ENCODE assay signal across 8 mouse cellular contexts in genomic region chr13:67306718-67307117, GRCm38 (mm10). TPM values are rescaled to one million over a fixed set of nuclear protein-coding genes. Genes with fewer than 3 reads are reported as not detected.
DNase-seq lines count a peak whose midpoint lies in the region; ATAC-seq and TF ChIP-seq lines count a peak whose summit lies in the region.
"Had no signal": no experiment of that assay in that cellular context is flagged by ENCODE, and none has a peak within 500 bp of the region (broad histone marks: within the 10 kb centered on the region; RNA-seq: fewer than 3 reads in every experiment).

No protein-coding gene starts in this region.

- H3K36me3 ChIP-seq in spleen, adult 2 months (ENCODE audit: control insufficient read depth, insufficient read depth, low read length): no peaks in the 10 kb centered on the region
- no peaks in the 10 kb centered on the region for H3K36me3 ChIP-seq in embryonic facial prominence, embryonic 13.5 days
- H3K36me3 ChIP-seq in midbrain, embryonic 10.5 days: no peaks in the 10 kb centered on the region

- peak overlapping the region; percentile 90 for H3K9ac ChIP-seq in embryonic facial prominence, embryonic 13.5 days

- H3K4me1 ChIP-seq in spleen, adult 2 months (ENCODE audit: control insufficient read depth, insufficient read depth, insufficient read length): no peaks in the 10 kb centered on the region
- H3K4me1 ChIP-seq in embryonic facial prominence, embryonic 13.5 days: peaks cover 6% of the 10 kb centered on the region
- peaks cover 11% of the 10 kb centered on the region for H3K4me1 ChIP-seq in midbrain, embryonic 10.5 days

- H3K9me3 ChIP-seq in embryonic facial prominence, embryonic 13.5 days: no peaks in the 10 kb centered on the region
- 0 out of 2 replicates have a peak, but pooled peaks cover 5% of the 10 kb centered on the region for H3K9me3 ChIP-seq in midbrain, embryonic 10.5 days (replicated peaks)

- H3K27me3 ChIP-seq in spleen, adult 2 months (ENCODE audit: control insufficient read depth, insufficient read depth, low read length): no peaks in the 10 kb centered on the region
- H3K27me3 ChIP-seq in embryonic facial prominence, embryonic 13.5 days: no peaks in the 10 kb centered on the region
- H3K27me3 ChIP-seq in midbrain, embryonic 10.5 days (ENCODE audit: low read depth, poor library complexity, severe bottlenecking): no peaks in the 10 kb centered on the region

- H3K27ac ChIP-seq in spleen, adult 2 months (ENCODE audit: insufficient read depth, low read length): no peak overlapping the region
- H3K27ac ChIP-seq in embryonic facial prominence, embryonic 13.5 days: no peak overlapping the region; the same call in 1 of the 2 replicates
- peak overlapping the region; percentile 81 for H3K27ac ChIP-seq in midbrain, embryonic 10.5 days (replicated peaks)

- H3K4me2 ChIP-seq in embryonic facial prominence, embryonic 13.5 days: peak overlapping the region; percentile 91

- WGBS in spleen, adult 2 months: 14% methylated on average over 5 of the region's 5 CpGs
- 33% methylated on average over 5 of the region's 5 CpGs for WGBS in embryonic facial prominence, embryonic 13.5 days
- WGBS in midbrain, embryonic 10.5 days: 39% methylated on average over 5 of the region's 5 CpGs

- TF ChIP-seq POLR2A in spleen, adult 2 months (IDR thresholded peaks at IDR 0.05; ENCODE audit: low read depth, low read length): no peak

- H3K4me3 ChIP-seq in spleen, adult 2 months (ENCODE audit: extremely low read depth, insufficient read depth, insufficient read length): peak overlapping the region; percentile 83; the same call in 1 of the 2 replicates
- H3K4me3 ChIP-seq in embryonic facial prominence, embryonic 13.5 days: peak overlapping the region; percentile 75
- peak overlapping the region; percentile 76 for H3K4me3 ChIP-seq in midbrain, embryonic 10.5 days

- ATAC-seq in embryonic facial prominence, embryonic 13.5 days (ENCODE audit: insufficient number of reproducible peaks, insufficient read depth, low FRiP score, low TSS enrichment, low read depth): 0 out of 2 replicates have a peak, but pooled peaks have one; percentile 22
- peak; percentile 27 for ATAC-seq in inflammation-experienced regulatory T-cells, adult 6 months

- no peak for TF ChIP-seq CTCF in spleen, adult 2 months (IDR thresholded peaks at IDR 0.05; ENCODE audit: extremely low read depth, insufficient read depth, insufficient read length, insufficient replicate concordance)

- DNase-seq in spleen, adult 2 months (ENCODE audit: low read depth in 1 of 2, low spot score in 2 of 2): no peak
- no peak for DNase-seq in spleen, adult 12 weeks (ENCODE audit: low spot score)
- DNase-seq in midbrain, embryonic 10.5 days (ENCODE audit: low spot score): no peak
- DNase-seq in urinary bladder, adult 18-20 months (ENCODE audit: low spot score in 2 of 2): no peak
- DNase-seq in adrenal gland, postnatal 25 days: no peak

RNA-seq across cellular contexts. Expression of gene Zfp457, which starts 0.4 kb away (rescaled TPM):
- 0.90 and 1.1 TPM in 2 replicates for polyA plus RNA-seq in spleen, adult 2 months (2012; rRNA removed)
- polyA plus RNA-seq in embryonic facial prominence, embryonic 13.5 days (2015; fragmentation: Nextera tagmentation; extraction: Ambion mirVana): 0.41 and 1.1 TPM in 2 replicates
- under 1 TPM in 1 of 3 experiments, not detected in 2; 0.40 TPM for polyA plus RNA-seq in inflammation-experienced regulatory T-cells, adult 6 months (2017; shearing (Covaris generic))
- polyA plus RNA-seq in midbrain, embryonic 10.5 days (2016; fragmentation: Nextera tagmentation; extraction: Ambion mirVana): 0.37 and 0.59 TPM in 2 replicates
- 3.7 and 5.8 TPM in 2 replicates for total RNA-seq in adrenal gland, postnatal 25 days (2021)

RNA-seq across cellular contexts. Expression of gene Zfp595, which starts 25.7 kb away (rescaled TPM):
- 0.62 and 0.77 TPM in 2 replicates for polyA plus RNA-seq in spleen, adult 2 months (2012; rRNA removed)
- polyA plus RNA-seq in embryonic facial prominence, embryonic 13.5 days (2015; fragmentation: Nextera tagmentation; extraction: Ambion mirVana): 1.7 and 2.5 TPM in 2 replicates
- 1 to 10 TPM; 5.1 to 8.1 (median 6.1) TPM for polyA plus RNA-seq in inflammation-experienced regulatory T-cells, adult 6 months (2017; shearing (Covaris generic))
- polyA plus RNA-seq in midbrain, embryonic 10.5 days (2016; fragmentation: Nextera tagmentation; extraction: Ambion mirVana): 1.5 and 1.8 TPM in 2 replicates
- total RNA-seq in adrenal gland, postnatal 25 days (2021): 6.2 and 7.4 TPM in 2 replicates

RNA-seq across cellular contexts. Expression of gene Zfp458, which starts 28.5 kb away (rescaled TPM):
- 0.41 TPM in 2 replicates for polyA plus RNA-seq in spleen, adult 2 months (2012; rRNA removed)
- polyA plus RNA-seq in embryonic facial prominence, embryonic 13.5 days (2015; fragmentation: Nextera tagmentation; extraction: Ambion mirVana): 1.9 and 2.1 TPM in 2 replicates
- polyA plus RNA-seq in inflammation-experienced regulatory T-cells, adult 6 months (2017; shearing (Covaris generic)): 1 to 10 TPM; 1.4 to 3.7 (median 1.9) TPM
- polyA plus RNA-seq in midbrain, embryonic 10.5 days (2016; fragmentation: Nextera tagmentation; extraction: Ambion mirVana): 1.3 and 1.7 TPM in 2 replicates
- 4.0 and 5.8 TPM in 2 replicates for total RNA-seq in adrenal gland, postnatal 25 days (2021)

RNA-seq across cellular contexts. Expression of gene Gm28044, which starts 53.6 kb away (rescaled TPM):
- not detected in 2 replicates for polyA plus RNA-seq in spleen, adult 2 months (2012; rRNA removed)
- polyA plus RNA-seq in embryonic facial prominence, embryonic 13.5 days (2015; fragmentation: Nextera tagmentation; extraction: Ambion mirVana): not detected in 2 replicates
- under 1 TPM in 1 of 3 experiments, not detected in 2; 0.69 TPM for polyA plus RNA-seq in inflammation-experienced regulatory T-cells, adult 6 months (2017; shearing (Covaris generic))
- polyA plus RNA-seq in midbrain, embryonic 10.5 days (2016; fragmentation: Nextera tagmentation; extraction: Ambion mirVana): not detected in 2 replicates
- total RNA-seq in adrenal gland, postnatal 25 days (2021): 1.2 TPM in 1 of 2 replicates, not detected in the other
- polyA plus RNA-seq: frontal cortex, adult 2 months had no signal

RNA-seq across cellular contexts. Expression of gene Zfp953, which starts 53.7 kb away (rescaled TPM):
- 0.14 and 0.32 TPM in 2 replicates for polyA plus RNA-seq in spleen, adult 2 months (2012; rRNA removed)
- 1.0 TPM in 2 replicates for polyA plus RNA-seq in embryonic facial prominence, embryonic 13.5 days (2015; fragmentation: Nextera tagmentation; extraction: Ambion mirVana)
- 1 to 10 TPM; 2.1 to 3.2 (median 2.8) TPM for polyA plus RNA-seq in inflammation-experienced regulatory T-cells, adult 6 months (2017; shearing (Covaris generic))
- polyA plus RNA-seq in midbrain, embryonic 10.5 days (2016; fragmentation: Nextera tagmentation; extraction: Ambion mirVana): 0.97 and 1.0 TPM in 2 replicates
- total RNA-seq in adrenal gland, postnatal 25 days (2021): 4.1 and 4.9 TPM in 2 replicates
